ENCODE assay signal across 16 mouse cellular contexts in the genomic region with DNA sequence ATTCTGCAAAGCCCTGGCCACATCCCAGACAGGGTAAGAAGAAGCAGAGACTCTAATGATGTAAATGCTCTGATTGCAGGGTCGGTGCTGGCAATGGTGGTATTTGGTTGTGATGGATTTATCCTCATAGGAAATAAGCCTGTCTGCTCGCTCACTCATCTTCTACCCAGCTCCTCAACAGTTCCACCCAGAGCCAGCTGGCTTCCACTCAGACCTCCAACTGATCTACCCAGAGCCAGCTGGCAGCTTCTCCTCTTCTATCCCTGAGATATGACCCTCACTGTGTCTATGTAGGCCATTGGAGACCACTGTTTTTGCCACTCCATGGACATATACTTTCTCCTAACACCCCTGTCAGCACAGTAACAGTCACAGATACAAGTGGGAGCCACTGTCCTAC.
DNase-seq lines count a peak whose midpoint lies in the region; ATAC-seq lines count a peak whose summit lies in the region.
"Had no signal": no experiment of that assay in that cellular context is flagged by ENCODE, and none has a peak within 500 bp of the region (broad histone marks: within the 10 kb centered on the region; RNA-seq: fewer than 3 reads in every experiment).

No protein-coding gene starts in this region.

- peak; percentile 84 to 89 for DNase-seq in cerebellum, postnatal 10 days
- no peak for DNase-seq in cerebellum, adult 8-10 months
- peak; percentile 15 for DNase-seq in gastrocnemius, postnatal 14 days
- no peak for DNase-seq in gastrocnemius, adult 8-10 months (ENCODE audit: low spot score in 2 of 2)
- no peak for DNase-seq in lung, postnatal 36 days
- DNase-seq in embryo, embryonic 11 days: no peak
- DNase-seq: adrenal gland, adult 2 months; kidney, adult 8-10 months; kidney, postnatal 36 days; retina, postnatal 1 day; thymus, postnatal 36 days had no signal

- intact Hi-C loops in gastrocnemius, postnatal 14 days (cut with DNase I; ENCODE audit: low total_unique reads): no loop called here

- no peak overlapping the region for H3K4me2 ChIP-seq in lung, embryonic 15.5 days
- H3K4me2 ChIP-seq in embryonic facial prominence, embryonic 15.5 days (replicated peaks): no peak overlapping the region
- H3K4me2 ChIP-seq: limb, embryonic 15.5 days; midbrain, embryonic 15.5 days had no signal

- WGBS in lung, embryonic 15.5 days: 72% methylated on average over 2 of the region's 2 CpGs
- WGBS in embryonic facial prominence, embryonic 15.5 days: 70% methylated on average over 2 of the region's 2 CpGs

- H3K4me1 ChIP-seq in lung, embryonic 15.5 days: no peaks in the 10 kb centered on the region
- H3K4me1 ChIP-seq in embryonic facial prominence, embryonic 15.5 days: peaks cover 31% of the 10 kb centered on the region
- H3K4me1 ChIP-seq: midbrain, embryonic 15.5 days had no signal

- no peak overlapping the region for H3K27ac ChIP-seq in lung, embryonic 15.5 days
- peak overlapping the region; percentile 18; the same call in 1 of the 2 replicates for H3K27ac ChIP-seq in embryonic facial prominence, embryonic 15.5 days (replicated peaks)
- H3K27ac ChIP-seq: limb, embryonic 15.5 days; midbrain, embryonic 15.5 days had no signal

- H3K9me3 ChIP-seq in lung, embryonic 15.5 days: no peaks in the 10 kb centered on the region
- H3K9me3 ChIP-seq in embryonic facial prominence, embryonic 15.5 days (replicated peaks): no peaks in the 10 kb centered on the region
- H3K9me3 ChIP-seq: limb, embryonic 15.5 days; midbrain, embryonic 15.5 days had no signal

- no peak overlapping the region for H3K4me3 ChIP-seq in lung, embryonic 15.5 days
- H3K4me3 ChIP-seq in embryonic facial prominence, embryonic 15.5 days (replicated peaks): no peak overlapping the region
- H3K4me3 ChIP-seq: limb, embryonic 15.5 days; midbrain, embryonic 15.5 days had no signal

- H3K36me3 ChIP-seq in lung, embryonic 15.5 days: no peaks in the 10 kb centered on the region
- H3K36me3 ChIP-seq in embryonic facial prominence, embryonic 15.5 days: no peaks in the 10 kb centered on the region
- H3K36me3 ChIP-seq: limb, embryonic 15.5 days; midbrain, embryonic 15.5 days had no signal

- no peaks in the 10 kb centered on the region for H3K27me3 ChIP-seq in lung, embryonic 15.5 days
- H3K27me3 ChIP-seq in embryonic facial prominence, embryonic 15.5 days: no peaks in the 10 kb centered on the region
- H3K27me3 ChIP-seq: limb, embryonic 15.5 days; midbrain, embryonic 15.5 days had no signal

- peak; percentile 62; the same call in 1 of the 2 replicates for ATAC-seq in lung, embryonic 15.5 days (ENCODE audit: borderline replicate concordance, extremely low read depth, low FRiP score, low TSS enrichment)
- ATAC-seq in embryonic facial prominence, embryonic 15.5 days (ENCODE audit: insufficient number of reproducible peaks, low FRiP score, low TSS enrichment, low read depth): peak; percentile 54; the same call in 1 of the 2 replicates
- ATAC-seq: inflammation-experienced regulatory T-cells, adult 6 months; midbrain, embryonic 15.5 days had no signal

- no peak overlapping the region for H3K9ac ChIP-seq in lung, embryonic 15.5 days
- no peak overlapping the region for H3K9ac ChIP-seq in embryonic facial prominence, embryonic 15.5 days
- H3K9ac ChIP-seq: limb, embryonic 15.5 days; midbrain, embryonic 15.5 days had no signal

Comparison
In these comparisons a context has a peak if more than half of its experiments do, and no peak if none do; other contexts are left out.
1. DNase-seq: peak in cerebellum, postnatal 10 days (2 of 2) and gastrocnemius, postnatal 14 days (single experiment); none in cerebellum, adult 8-10 months (single experiment), gastrocnemius, adult 8-10 months (0 of 2), lung, postnatal 36 days (single experiment) and embryo, embryonic 11 days (single experiment).